Mouse (Mus musculus): ENCODE measurements around the gene Tnf.

GRCm38 (mm10) chr17:35201787-35202186 is at the start of gene Tnf:
- no peak for TF ChIP-seq CTCF (IDR thresholded peaks at IDR 0.05; ENCODE audit: low read depth)
- no peak for TF ChIP-seq EP300 (IDR thresholded peaks at IDR 0.05; ENCODE audit: low read depth)

Data from heart, postnatal 0 days (tissue).